Mouse (Mus musculus) heart, postnatal 0 days (tissue): ENCODE data around the gene Dock6.

Experiments used
- CTCF ChIP-seq: IDR thresholded peaks from 2 replicates; pipeline ENCODE4 v1.5.1; 2016; ENCODE audit warnings: antibody characterized with exemption, control low read depth, low read depth
- EP300 ChIP-seq: IDR thresholded peaks from 2 replicates; pipeline ENCODE4 v1.6.1; 2016; ENCODE audit warnings: antibody characterized with exemption, low read depth

DNA sequence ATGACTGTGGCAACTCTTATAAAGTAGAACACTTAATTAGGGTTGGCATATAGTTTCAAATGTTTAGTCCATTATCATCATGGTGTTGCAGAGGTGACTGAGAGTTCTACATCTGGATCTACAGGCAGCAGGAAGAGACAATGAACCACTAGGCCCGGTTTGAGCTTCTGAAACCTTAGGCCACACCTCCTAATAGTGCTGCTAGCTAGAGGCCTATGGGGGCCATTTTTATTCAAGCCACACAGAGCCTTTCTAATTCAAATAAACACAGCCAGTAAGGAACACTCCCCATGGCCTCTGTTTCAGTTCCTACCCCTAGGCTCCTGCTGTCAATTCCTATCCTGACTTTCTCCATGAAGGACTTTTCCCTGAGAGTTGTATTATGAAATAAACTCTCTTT lies 9.7 kb upstream of the Dock6 start:
- TF ChIP-seq CTCF (no peak), EP300 (no peak)
